Mouse (Mus musculus) heart, postnatal 0 days (tissue): ENCODE data around the gene Dnal1.
"Not testable (repeated sequence)": the region's sequence is repeated elsewhere in the genome, so short reads cannot be mapped to it uniquely, and the experiment has no call there.

ENCODE experiments used
- CTCF ChIP-seq: IDR thresholded peaks from 2 replicates; pipeline ENCODE4 v1.5.1; 2016; ENCODE audit warnings: antibody characterized with exemption, control low read depth, low read depth
- EP300 ChIP-seq: IDR thresholded peaks from 2 replicates; pipeline ENCODE4 v1.6.1; 2016; ENCODE audit warnings: antibody characterized with exemption, low read depth

GRCm38 (mm10) chr12:84069582-84069981 is 44.6 kb upstream of the Dnal1 start:
- not testable (repeated sequence) for TF ChIP-seq CTCF, EP300
